In genomic region chr9:25485406-25485805, GRCm38 (mm10) we compare ENCODE assay signal across 10 mouse cellular contexts. TPM values are rescaled to one million over a fixed set of nuclear protein-coding genes. Genes with fewer than 3 reads are reported as not detected.
A peak's percentile ranks its signal among the peaks of the same experiment; 100 is the strongest.
DNase-seq lines count a peak whose midpoint lies in the region; ATAC-seq lines count a peak whose summit lies in the region.
"Had no signal": no experiment of that assay in that cellular context is flagged by ENCODE, and none has a peak within 500 bp of the region (broad histone marks: within the 10 kb centered on the region; RNA-seq: fewer than 3 reads in every experiment).

No protein-coding gene starts in this region.

- WGBS in embryonic facial prominence, embryonic 13.5 days, result 80% methylated on average over 7 of the region's 7 CpGs
- WGBS in midbrain, embryonic 15.5 days, result 58% methylated on average over 7 of the region's 7 CpGs

- peak overlapping the region; percentile 79 for H3K4me2 ChIP-seq in embryonic facial prominence, embryonic 13.5 days
- H3K4me2 ChIP-seq in midbrain, embryonic 15.5 days, result peak overlapping the region; percentile 32

- no peak overlapping the region for H3K9ac ChIP-seq in embryonic facial prominence, embryonic 13.5 days
- H3K9ac ChIP-seq in midbrain, embryonic 15.5 days, result no peak overlapping the region
- H3K9ac ChIP-seq: liver, embryonic 13.5 days had no signal

- no peaks in the 10 kb centered on the region for H3K9me3 ChIP-seq in embryonic facial prominence, embryonic 13.5 days
- no peaks in the 10 kb centered on the region for H3K9me3 ChIP-seq in midbrain, embryonic 15.5 days
- H3K9me3 ChIP-seq: liver, embryonic 13.5 days had no signal

- 0 out of 2 replicates have a peak, but pooled peaks cover 4% of the 10 kb centered on the region for H3K36me3 ChIP-seq in embryonic facial prominence, embryonic 13.5 days
- no peaks in the 10 kb centered on the region for H3K36me3 ChIP-seq in midbrain, embryonic 15.5 days (replicated peaks)
- H3K36me3 ChIP-seq: liver, embryonic 13.5 days had no signal

- no peak for ATAC-seq in embryonic facial prominence, embryonic 13.5 days (ENCODE audit: insufficient number of reproducible peaks, insufficient read depth, low FRiP score, low TSS enrichment, low read depth)
- ATAC-seq in midbrain, embryonic 15.5 days (replicated peaks), result no peak

- H3K4me3 ChIP-seq in embryonic facial prominence, embryonic 13.5 days, result no peak overlapping the region
- no peak overlapping the region for H3K4me3 ChIP-seq in midbrain, embryonic 15.5 days
- H3K4me3 ChIP-seq: liver, embryonic 13.5 days had no signal

- H3K27ac ChIP-seq in embryonic facial prominence, embryonic 13.5 days, result no peak overlapping the region
- no peak overlapping the region for H3K27ac ChIP-seq in midbrain, embryonic 15.5 days
- H3K27ac ChIP-seq: liver, embryonic 13.5 days had no signal

- peak; percentile 33 for DNase-seq in heart, adult 8-10 months (ENCODE audit: low spot score)
- DNase-seq in heart, postnatal 25 days (ENCODE audit: low spot score), result no peak
- DNase-seq in adrenal gland, postnatal 14 days, result peak; percentile 62
- DNase-seq in gastrocnemius, adult 8-10 months (ENCODE audit: low spot score in 2 of 2), result no peak
- DNase-seq in kidney, adult 18-20 months, result no peak
- DNase-seq in thymus, adult 18-20 months, result no peak
- DNase-seq: cerebellum, postnatal 36 days; liver, embryonic 13.5 days had no signal

- no peaks in the 10 kb centered on the region for H3K27me3 ChIP-seq in embryonic facial prominence, embryonic 13.5 days
- H3K27me3 ChIP-seq in midbrain, embryonic 15.5 days (replicated peaks), result 0 out of 2 replicates have a peak, but pooled peaks cover 5% of the 10 kb centered on the region

- intact Hi-C loops in heart, postnatal 25 days (cut with DNase I), result no loop called here

- peaks cover 79% of the 10 kb centered on the region for H3K4me1 ChIP-seq in embryonic facial prominence, embryonic 13.5 days
- peaks cover 16% of the 10 kb centered on the region; the same call in 1 of the 2 replicates for H3K4me1 ChIP-seq in midbrain, embryonic 15.5 days

RNA-seq across cellular contexts. Expression of gene Eepd1, which starts 4.1 kb away (rescaled TPM):
- 10 to 100 TPM; 16.6 to 24.4 (median 20.6) TPM for total RNA-seq in heart, adult 8-10 months (2022)
- total RNA-seq in heart, postnatal 25 days (2021), result 10 to 100 TPM; 16.8 to 21.2 TPM
- 17.8 and 19.8 TPM in 2 replicates for total RNA-seq in adrenal gland, postnatal 14 days (2021)
- polyA plus RNA-seq in embryonic facial prominence, embryonic 13.5 days (2015; fragmentation: Nextera tagmentation; extraction: Ambion mirVana), result 15.8 and 17.8 TPM in 2 replicates
- 9.4 and 10.8 TPM in 2 replicates for polyA plus RNA-seq in midbrain, embryonic 15.5 days (2015; fragmentation: Nextera tagmentation; extraction: Ambion mirVana)
- total RNA-seq in gastrocnemius, adult 8-10 months (2022), result 100 to 1,000 TPM; 116 to 150 (median 135) TPM

Comparison
In these comparisons a context has a peak if more than half of its experiments do, and no peak if none do; other contexts are left out.
1. DNase-seq: peak in heart, adult 8-10 months (single experiment) and adrenal gland, postnatal 14 days (single experiment); none in heart, postnatal 25 days (single experiment), gastrocnemius, adult 8-10 months (0 of 2), kidney, adult 18-20 months (single experiment) and thymus, adult 18-20 months (0 of 2).